Mouse (Mus musculus): ENCODE measurements at regions not wholly inside any gene's neighbourhood (a gene's known extent, or its start where the extent isn't known, plus 50 kb on each side); places are given as distances from the start of the nearest gene placed in this dataset.

- TF ChIP-seq CTCF (IDR thresholded peaks at IDR 0.05) (no peak), POLR2A (IDR thresholded peaks at IDR 0.05; ENCODE audit: insufficient read depth, low read depth, low read length) (no peak)
These were observed 130.6 kb upstream of the Kit start for GRCm38 (mm10) chr5:75444024-75444604.

Data from heart, adult 2 months (tissue).